ENCODE assay signal across 8 mouse cellular contexts in the genomic region with DNA sequence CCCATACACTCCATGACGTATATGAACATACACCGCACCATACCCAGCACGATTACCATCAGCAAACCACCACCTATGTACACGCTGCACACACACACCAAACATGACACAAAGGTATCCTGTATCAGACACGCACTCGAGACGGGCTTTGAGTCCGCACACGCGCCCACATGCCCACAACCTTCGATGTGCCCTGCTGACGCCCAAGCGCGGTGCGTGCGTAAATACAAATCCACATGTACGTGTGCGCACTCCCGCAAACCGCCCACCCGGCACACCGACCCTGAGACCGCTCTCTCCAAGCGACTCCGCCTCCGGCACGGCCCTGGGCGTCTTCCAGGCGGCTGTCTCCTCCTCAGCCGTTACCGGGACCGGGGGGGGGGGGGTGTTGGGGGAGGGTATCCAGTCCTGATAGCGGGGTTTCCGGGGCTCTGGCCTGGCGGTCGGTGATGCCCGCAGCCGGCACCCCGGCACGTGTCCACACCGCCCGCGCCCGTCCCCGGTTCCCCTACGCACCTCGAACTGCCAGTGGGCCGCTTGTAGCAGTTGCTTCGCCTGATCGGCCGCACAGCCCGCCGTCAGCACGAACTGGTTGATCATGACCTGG. TPM values are rescaled to one million over a fixed set of nuclear protein-coding genes. Genes with fewer than 3 reads are reported as not detected.
DNase-seq lines count a peak whose midpoint lies in the region; ATAC-seq and TF ChIP-seq lines count a peak whose summit lies in the region.

No protein-coding gene starts in this region.

- peak overlapping the region; percentile 90 for H3K9ac ChIP-seq in kidney, embryonic 16.5 days (replicated peaks; ENCODE audit: low read length)
- peak overlapping the region; percentile 92 for H3K9ac ChIP-seq in lung, postnatal 0 days (replicated peaks; ENCODE audit: low read depth)

- under 1% methylated on average over 53 of the region's 54 CpGs for WGBS in kidney, embryonic 16.5 days
- 0% methylated on average over 49 of the region's 54 CpGs for WGBS in lung, postnatal 0 days

- TF ChIP-seq EP300 in lung, postnatal 0 days (IDR thresholded peaks at IDR 0.05), result no peak

- H3K9me3 ChIP-seq in kidney, embryonic 16.5 days (ENCODE audit: low read length), result no peaks in the 10 kb centered on the region
- no peaks in the 10 kb centered on the region for H3K9me3 ChIP-seq in lung, postnatal 0 days (ENCODE audit: low read length)

- H3K27me3 ChIP-seq in kidney, embryonic 16.5 days (ENCODE audit: insufficient read depth, low read length), result no peaks in the 10 kb centered on the region
- H3K27me3 ChIP-seq in lung, postnatal 0 days (replicated peaks; ENCODE audit: insufficient read depth, low read length), result no peaks in the 10 kb centered on the region

- H3K36me3 ChIP-seq in kidney, embryonic 16.5 days (ENCODE audit: insufficient read depth, low read length), result peaks cover 24% of the 10 kb centered on the region
- 0 out of 2 replicates have a peak, but pooled peaks cover 6% of the 10 kb centered on the region for H3K36me3 ChIP-seq in lung, postnatal 0 days (ENCODE audit: insufficient read depth, low read length)

- peaks cover 39% of the 10 kb centered on the region for H3K4me1 ChIP-seq in kidney, embryonic 16.5 days (ENCODE audit: insufficient read depth, low read length)
- H3K4me1 ChIP-seq in lung, postnatal 0 days (ENCODE audit: insufficient read depth, low read depth, low read length), result peaks cover 19% of the 10 kb centered on the region; the same call in 1 of the 2 replicates

- H3K27ac ChIP-seq in kidney, embryonic 16.5 days (ENCODE audit: low read length), result peak overlapping the region; percentile 100
- H3K27ac ChIP-seq in lung, postnatal 0 days (ENCODE audit: low read length), result peak overlapping the region; percentile 98

- peak; percentile 18 for ATAC-seq in erythroblast, adult 5-6 weeks (replicated peaks; ENCODE audit: low FRiP score, poor library complexity, severe bottlenecking)
- ATAC-seq in kidney, embryonic 16.5 days (ENCODE audit: low FRiP score, low TSS enrichment), result peak; percentile 5
- ATAC-seq in lung, postnatal 0 days, result peak; percentile 6

- peak overlapping the region; percentile 90 for H3K4me3 ChIP-seq in kidney, embryonic 16.5 days (ENCODE audit: low read length)
- peak overlapping the region; percentile 93 for H3K4me3 ChIP-seq in lung, postnatal 0 days (ENCODE audit: low read depth, low read length)

- no peak for TF ChIP-seq CTCF in lung, postnatal 0 days (IDR thresholded peaks at IDR 0.05)

- H3K4me2 ChIP-seq in kidney, embryonic 16.5 days (replicated peaks; ENCODE audit: low read depth, low read length), result peak overlapping the region; percentile 70
- H3K4me2 ChIP-seq in lung, postnatal 0 days (replicated peaks; ENCODE audit: low read depth, low read length), result peak overlapping the region; percentile 86

- DNase-seq in lung, adult 18-20 months, result peak; percentile 42
- no peak for DNase-seq in lung, postnatal 36 days
- peak; percentile 46 for DNase-seq in R1 (ENCODE audit: low read depth, low spot score)
- peak; percentile 63 for DNase-seq in lung, postnatal 0 days (ENCODE audit: low spot score)
- DNase-seq in right cerebral cortex, postnatal 14 days, result peak; percentile 64
- no peak for DNase-seq in urinary bladder, adult 18-20 months (ENCODE audit: low spot score in 2 of 2)

RNA-seq across cellular contexts. Expression of a gene that starts 0.9 kb away (rescaled TPM):
- total RNA-seq in erythroblast, adult 5-6 weeks (2015; ENCODE audit: low replicate concordance), result 26.8 and 39.6 TPM in 2 replicates
- 9.5 and 18.3 TPM in 2 replicates for total RNA-seq in erythroblast, adult 5-6 weeks (2017; ENCODE audit: low replicate concordance)
- polyA plus RNA-seq in kidney, embryonic 16.5 days (2015; fragmentation: Nextera tagmentation; extraction: Ambion mirVana), result 36.2 and 40.4 TPM in 2 replicates
- 33.7 and 39.5 TPM in 2 replicates for polyA plus RNA-seq in lung, postnatal 0 days (2015; fragmentation: Nextera tagmentation; extraction: Ambion mirVana)

RNA-seq across cellular contexts. Expression of a gene that starts 6.8 kb away (rescaled TPM):
- 5.9 and 6.5 TPM in 2 replicates for total RNA-seq in erythroblast, adult 5-6 weeks (2015; ENCODE audit: low replicate concordance)
- total RNA-seq in erythroblast, adult 5-6 weeks (2017; ENCODE audit: low replicate concordance), result 2.0 and 3.3 TPM in 2 replicates
- polyA plus RNA-seq in kidney, embryonic 16.5 days (2015; fragmentation: Nextera tagmentation; extraction: Ambion mirVana), result 113 and 117 TPM in 2 replicates
- 75.6 and 76.7 TPM in 2 replicates for polyA plus RNA-seq in lung, postnatal 0 days (2015; fragmentation: Nextera tagmentation; extraction: Ambion mirVana)

RNA-seq across cellular contexts. Expression of a gene that starts 44.0 kb away (rescaled TPM):
- total RNA-seq in erythroblast, adult 5-6 weeks (2015; ENCODE audit: low replicate concordance), result not detected in 2 replicates
- 0.42 TPM in 1 of 2 replicates, not detected in the other for total RNA-seq in erythroblast, adult 5-6 weeks (2017; ENCODE audit: low replicate concordance)
- 0.30 and 0.85 TPM in 2 replicates for polyA plus RNA-seq in kidney, embryonic 16.5 days (2015; fragmentation: Nextera tagmentation; extraction: Ambion mirVana)
- 2.2 and 2.4 TPM in 2 replicates for polyA plus RNA-seq in lung, postnatal 0 days (2015; fragmentation: Nextera tagmentation; extraction: Ambion mirVana)

RNA-seq across cellular contexts. Expression of a gene that starts 59.4 kb away (rescaled TPM):
- total RNA-seq in erythroblast, adult 5-6 weeks (2015; ENCODE audit: low replicate concordance), result 5.0 and 6.9 TPM in 2 replicates
- total RNA-seq in erythroblast, adult 5-6 weeks (2017; ENCODE audit: low replicate concordance), result 0.51 and 2.2 TPM in 2 replicates
- polyA plus RNA-seq in kidney, embryonic 16.5 days (2015; fragmentation: Nextera tagmentation; extraction: Ambion mirVana), result 171 and 187 TPM in 2 replicates
- 87.6 and 92.0 TPM in 2 replicates for polyA plus RNA-seq in lung, postnatal 0 days (2015; fragmentation: Nextera tagmentation; extraction: Ambion mirVana)

Comparison
In these comparisons a context has a peak if more than half of its experiments do, and no peak if none do; other contexts are left out.
1. DNase-seq: peak in lung, adult 18-20 months (2 of 2), R1 (single experiment), lung, postnatal 0 days (single experiment) and right cerebral cortex, postnatal 14 days (single experiment); none in lung, postnatal 36 days (single experiment) and urinary bladder, adult 18-20 months (0 of 2).
2. Peak in every context shown above with its lines, with median percentiles within 50 percentile points of each other: ATAC-seq.